Mouse (Mus musculus) liver, adult 2 months (tissue): ENCODE results near the gene Agpat2.

Experiments
- CTCF ChIP-seq: fragments of 200-500 bp; IDR thresholded peaks from 2 replicates; pipeline ENCODE4 v1.5.1; 2011; ENCODE audit warnings: low read depth, low read length, control low read depth
- POLR2A ChIP-seq: fragments of 200-500 bp; IDR thresholded peaks from 2 replicates; pipeline ENCODE4 v1.6.1; 2011; ENCODE audit warnings: low read length, control low read depth; ENCODE audit not compliant: insufficient read depth; ENCODE audit errors: extremely low read depth

DNA sequence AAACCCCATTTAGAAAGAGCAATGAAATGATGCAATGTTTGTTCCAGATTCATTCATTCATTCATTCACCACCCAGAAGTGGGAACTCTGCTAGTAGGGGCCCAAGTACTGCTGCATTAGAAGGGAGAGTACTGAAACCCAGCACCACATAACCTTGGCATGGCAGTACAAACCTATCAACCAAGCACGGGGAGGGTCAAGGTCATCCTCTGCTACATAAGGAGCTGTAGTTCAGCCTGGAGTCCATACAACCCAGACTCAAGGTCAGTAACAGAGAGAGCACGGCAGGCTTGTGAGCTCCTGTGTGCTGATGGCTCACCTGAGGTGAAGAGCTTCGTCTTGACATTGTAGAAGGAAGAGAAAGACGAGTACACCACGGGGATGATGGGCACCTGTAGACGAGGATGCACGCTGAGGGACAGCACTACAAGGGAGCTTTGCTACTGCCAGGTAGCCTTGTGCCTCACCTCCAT is 9.7 kb downstream of the Agpat2 start:
- no peak for TF ChIP-seq CTCF
- TF ChIP-seq POLR2A = no peak
